Mouse (Mus musculus) G1E (cell line): ENCODE results near the gene Xpnpep1.

ENCODE experiments used
- CTCF ChIP-seq: IDR thresholded peaks from 2 replicates; pipeline ENCODE4 v1.5.1; 2012; ENCODE audit warnings: low read depth, low read length, inconsistent platforms, mixed read lengths
- TAL1 ChIP-seq: conservative IDR thresholded peaks from 2 replicates; pipeline ENCODE4 v1.6.1; 2012; ENCODE audit warnings: low read depth, low read length, inconsistent platforms, mixed read lengths

- no peak for TF ChIP-seq CTCF
- TF ChIP-seq TAL1 = no peak
These were observed 26.5 kb upstream of the Xpnpep1 start for GRCm38 (mm10) chr19:53066531-53066930.
